In the genomic region with DNA sequence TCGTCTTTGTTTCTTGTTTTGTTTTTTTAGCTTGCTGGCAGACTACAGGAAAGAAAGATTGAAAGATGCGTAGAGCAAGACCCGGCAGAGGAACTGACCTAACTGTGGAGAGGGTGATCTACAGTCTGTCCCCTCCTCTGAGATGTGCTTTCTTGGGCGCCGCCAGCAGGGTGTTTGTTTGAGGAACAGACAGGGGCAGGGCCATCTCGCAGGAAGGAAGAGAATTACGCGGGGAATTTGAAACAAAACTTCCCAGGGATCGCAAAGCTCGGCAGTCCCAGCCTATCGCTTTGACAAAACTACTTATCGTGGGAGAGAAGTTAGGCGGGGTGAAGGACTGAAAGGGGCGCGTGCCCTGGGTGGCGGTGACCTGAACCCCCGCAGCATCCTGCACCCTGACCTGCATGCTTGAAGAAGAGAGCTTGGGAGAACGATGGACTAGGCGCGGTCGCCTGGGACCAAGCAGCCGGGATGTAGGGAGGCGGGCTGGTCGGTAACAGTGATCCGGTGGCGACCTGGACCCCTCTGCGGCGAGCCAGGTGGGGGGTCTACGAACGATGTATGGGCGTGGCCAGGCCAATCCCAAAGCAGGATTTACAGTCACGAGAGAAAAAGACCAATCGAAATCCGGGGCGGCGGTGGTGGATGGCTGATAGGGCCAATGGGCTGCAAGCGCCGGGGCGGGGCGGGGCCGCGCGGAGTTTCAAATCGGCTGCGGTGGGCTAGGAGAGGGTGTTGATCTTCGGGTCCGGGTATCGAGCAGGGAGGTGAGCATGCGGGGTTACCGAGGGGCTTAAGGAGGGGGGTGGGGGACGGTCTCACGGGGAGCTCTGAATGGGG, we compare ENCODE assay signal across 8 mouse cellular contexts. TPM values are rescaled to one million over a fixed set of nuclear protein-coding genes. Genes with fewer than 3 reads are reported as not detected.
DNase-seq lines count a peak whose midpoint lies in the region; ATAC-seq and TF ChIP-seq lines count a peak whose summit lies in the region.

A gene (plus strand): TSS at position 265 of the 840 bp plus-strand sequence.

- TF ChIP-seq RAD21 in CH12.LX (IDR thresholded peaks at IDR 0.05; ENCODE audit: low read depth, low read length): no peak; the same call in 1 of the 2 replicates

- H3K4me2 ChIP-seq in CH12.LX (ENCODE audit: insufficient read depth, low read depth, poor library complexity, severe bottlenecking): peak within 1 kb of the TSS; percentile 76
- peak within 1 kb of the TSS; percentile 79 for H3K4me2 ChIP-seq in forebrain, embryonic 12.5 days
- H3K4me2 ChIP-seq in heart, postnatal 0 days (ENCODE audit: low read depth, low read length): peak within 1 kb of the TSS; percentile 73
- peak within 1 kb of the TSS; percentile 98 for H3K4me2 ChIP-seq in neural tube, embryonic 15.5 days

- TF ChIP-seq POLR2A in CH12.LX (IDR thresholded peaks at IDR 0.05; ENCODE audit: low read depth, low read length): peak; percentile 72
- no peak for TF ChIP-seq POLR2A in lung, adult 2 months (IDR thresholded peaks at IDR 0.05; ENCODE audit: borderline replicate concordance, extremely low read depth, low read depth, low read length)

- in situ Hi-C loops in CH12.LX (cut with MboI; ENCODE audit: low pct_ligation_motif_present, low pct_unique_long_range_greater_than_20kb, low sequenced_read_pairs): loop anchor here (25.0 kb wide), 1 partner anchor 480 kb away; no protein-coding TSS in a partner anchor

- peak within 1 kb of the TSS; percentile 41 for H3K9ac ChIP-seq in CH12.LX (ENCODE audit: insufficient read depth, low read depth)
- H3K9ac ChIP-seq in forebrain, embryonic 12.5 days: peak within 1 kb of the TSS; percentile 69
- H3K9ac ChIP-seq in heart, postnatal 0 days (replicated peaks; ENCODE audit: low read depth, low read length): peak within 1 kb of the TSS; percentile 58; the same call in 1 of the 2 replicates
- peak within 1 kb of the TSS; percentile 59 for H3K9ac ChIP-seq in neural tube, embryonic 15.5 days (replicated peaks)

- H3K4me1 ChIP-seq in CH12.LX (ENCODE audit: control insufficient read depth in 1 of 2, insufficient read depth in 2 of 2): peaks cover 15 to 59% of the 10 kb centered on the region in 2 experiments
- H3K4me1 ChIP-seq in brown adipose tissue, adult 24 weeks (ENCODE audit: control insufficient read depth, insufficient read depth, insufficient read length, low read length): peaks cover 8% of the 10 kb centered on the region; the same call in 1 of the 2 replicates
- H3K4me1 ChIP-seq in forebrain, embryonic 12.5 days: peaks cover 61% of the 10 kb centered on the region
- H3K4me1 ChIP-seq in heart, postnatal 0 days (ENCODE audit: control insufficient read depth, insufficient read depth): peaks cover 23% of the 10 kb centered on the region
- H3K4me1 ChIP-seq in lung, adult 2 months (ENCODE audit: control insufficient read depth, insufficient read depth, low read length): peaks cover 3% of the 10 kb centered on the region; the same call in 1 of the 2 replicates
- H3K4me1 ChIP-seq in neural tube, embryonic 15.5 days: peaks cover 47% of the 10 kb centered on the region

- H3K36me3 ChIP-seq in CH12.LX (replicated peaks in 1 of 2; ENCODE audit: control insufficient read depth in 1 of 2, insufficient read depth in 1 of 2, low read length in 1 of 2): peaks cover 10 to 35% of the 10 kb centered on the region in 2 experiments
- peaks cover 32% of the 10 kb centered on the region for H3K36me3 ChIP-seq in forebrain, embryonic 12.5 days (replicated peaks)
- peaks cover 18% of the 10 kb centered on the region; the same call in 1 of the 2 replicates for H3K36me3 ChIP-seq in heart, postnatal 0 days (replicated peaks; ENCODE audit: control insufficient read depth, insufficient read depth, low read length)
- peaks cover 4% of the 10 kb centered on the region; the same call in 1 of the 2 replicates for H3K36me3 ChIP-seq in neural tube, embryonic 15.5 days

- peak within 1 kb of the TSS; percentile 69 to 92 (median 73) for H3K4me3 ChIP-seq in CH12.LX (replicated peaks in 1 of 3; ENCODE audit: low read depth in 2 of 3, low read length in 2 of 3, poor library complexity in 1 of 3)
- peak within 1 kb of the TSS; percentile 69 for H3K4me3 ChIP-seq in brown adipose tissue, adult 24 weeks (ENCODE audit: insufficient read depth, low read depth, low read length)
- peak within 1 kb of the TSS; percentile 63 for H3K4me3 ChIP-seq in forebrain, embryonic 12.5 days (replicated peaks)
- H3K4me3 ChIP-seq in heart, postnatal 0 days (ENCODE audit: low read depth, low read length): peak within 1 kb of the TSS; percentile 56
- peak within 1 kb of the TSS; percentile 73 for H3K4me3 ChIP-seq in lung, adult 2 months (replicated peaks; ENCODE audit: extremely low read depth, low read depth, low read length)
- H3K4me3 ChIP-seq in neural tube, embryonic 15.5 days (replicated peaks): peak within 1 kb of the TSS; percentile 77

- no peaks in the 10 kb centered on the region for H3K9me3 ChIP-seq in CH12.LX (replicated peaks; ENCODE audit: low read length)
- no peaks in the 10 kb centered on the region for H3K9me3 ChIP-seq in forebrain, embryonic 12.5 days
- no peaks in the 10 kb centered on the region for H3K9me3 ChIP-seq in heart, postnatal 0 days (replicated peaks; ENCODE audit: control insufficient read depth, low read length)
- no peaks in the 10 kb centered on the region for H3K9me3 ChIP-seq in neural tube, embryonic 15.5 days (replicated peaks)

- peak; percentile 94 for DNase-seq in CH12.LX (ENCODE audit: extremely low read depth)
- peak; percentile 78 for DNase-seq in heart, postnatal 0 days (ENCODE audit: low spot score)
- peak; percentile 91 to 94 for DNase-seq in kidney, postnatal 4 days
- DNase-seq in lung, adult 2 months: peak; percentile 67
- DNase-seq in thymus, adult 18-20 months: peak; percentile 82 to 88

- under 1% methylated on average over 52 of the region's 52 CpGs for WGBS in forebrain, embryonic 12.5 days
- WGBS in heart, postnatal 0 days: 1% methylated on average over 52 of the region's 52 CpGs
- WGBS in lung, adult 2 months: 1% methylated on average over 52 of the region's 52 CpGs
- under 1% methylated on average over 52 of the region's 52 CpGs for WGBS in neural tube, embryonic 15.5 days

- H3K27me3 ChIP-seq in CH12.LX (replicated peaks): peaks cover 11% of the 10 kb centered on the region
- H3K27me3 ChIP-seq in forebrain, embryonic 12.5 days: no peaks in the 10 kb centered on the region
- H3K27me3 ChIP-seq in heart, postnatal 0 days (ENCODE audit: control insufficient read depth, insufficient read depth, low read length): 0 out of 2 replicates have a peak, but pooled peaks cover 8% of the 10 kb centered on the region
- H3K27me3 ChIP-seq in neural tube, embryonic 15.5 days (replicated peaks): no peaks in the 10 kb centered on the region

- TF ChIP-seq CTCF in CH12.LX (conservative IDR thresholded peaks at IDR 0.05 in 1 of 2, IDR thresholded peaks at IDR 0.05 in 1 of 2; ENCODE audit: low read depth in 2 of 2, low read length in 2 of 2): peak in 1 of 2 experiments; percentile 51; a peak in 2 of 4 replicates
- peak; percentile 14; the same call in 1 of the 2 replicates for TF ChIP-seq CTCF in heart, postnatal 0 days (IDR thresholded peaks at IDR 0.05; ENCODE audit: low read depth)
- 0 out of 2 replicates have a peak, but pooled peaks have one; percentile 13 for TF ChIP-seq CTCF in lung, adult 2 months (IDR thresholded peaks at IDR 0.05; ENCODE audit: insufficient read depth, low read length)

- ATAC-seq in forebrain, embryonic 12.5 days (ENCODE audit: low FRiP score): peak; percentile 95
- ATAC-seq in heart, postnatal 0 days (ENCODE audit: insufficient read depth, low read depth): peak; percentile 89
- peak; percentile 93 for ATAC-seq in neural tube, embryonic 15.5 days (ENCODE audit: low FRiP score)

- H3K27ac ChIP-seq in CH12.LX (ENCODE audit: insufficient read depth, low read depth): no peak within 1 kb of the TSS
- 0 out of 2 replicates have a peak within 1 kb of the TSS, but pooled peaks have one; percentile 16 for H3K27ac ChIP-seq in brown adipose tissue, adult 24 weeks (replicated peaks; ENCODE audit: low read depth, low read length)
- H3K27ac ChIP-seq in forebrain, embryonic 12.5 days: peak within 1 kb of the TSS; percentile 88
- H3K27ac ChIP-seq in heart, postnatal 0 days (ENCODE audit: low read depth): peak within 1 kb of the TSS; percentile 9; the same call in 1 of the 2 replicates
- 0 out of 2 replicates have a peak within 1 kb of the TSS, but pooled peaks have one; percentile 51 for H3K27ac ChIP-seq in neural tube, embryonic 15.5 days (replicated peaks)

- H3K79me2 ChIP-seq in CH12.LX (replicated peaks; ENCODE audit: control insufficient read depth, extremely low read depth, insufficient read depth, poor library complexity, severe bottlenecking): no peaks in the 10 kb centered on the region

- dilution Hi-C loops in CH12.LX (cut with MboI; ENCODE audit: extremely low pct_ligation_motif_present, extremely low pct_unique_long_range_greater_than_20kb, low sequenced_read_pairs): no loop called here

- no peak; the same call in 1 of the 2 replicates for TF ChIP-seq EP300 in CH12.LX (IDR thresholded peaks at IDR 0.05; ENCODE audit: low read length)
- no peak for TF ChIP-seq EP300 in heart, postnatal 0 days (IDR thresholded peaks at IDR 0.05; ENCODE audit: low read depth)

TF ChIP-seq in CH12.LX, 34 proteins besides CTCF, POLR2A, EP300 and RAD21 (continues in another document):
- peak; percentile 95 for TF ChIP-seq SIN3A (IDR thresholded peaks at IDR 0.05; ENCODE audit: low read length)
- peak; percentile 53; the same call in 1 of the 2 replicates for TF ChIP-seq TBP (conservative IDR thresholded peaks at IDR 0.05; ENCODE audit: low read depth, low read length)
- TF ChIP-seq HCFC1 (IDR thresholded peaks at IDR 0.05; ENCODE audit: low read depth, low read length): peak; percentile 57
- no peak for TF ChIP-seq USF2 (conservative IDR thresholded peaks at IDR 0.05; ENCODE audit: low read depth, low read length)
- TF ChIP-seq NRF1 (IDR thresholded peaks at IDR 0.05; ENCODE audit: low read depth, low read length): 0 out of 2 replicates have a peak, but pooled peaks have one; percentile 6
- TF ChIP-seq ETS1 (conservative IDR thresholded peaks at IDR 0.05; ENCODE audit: low read depth, low read length): no peak
- TF ChIP-seq ZC3H11A (IDR thresholded peaks at IDR 0.05; ENCODE audit: low read depth, low read length): no peak
- TF ChIP-seq PAX5 (IDR thresholded peaks at IDR 0.05; ENCODE audit: low read length): no peak

RNA-seq across cellular contexts. Expression of the gene that starts here (rescaled TPM):
- total RNA-seq in CH12.LX (2012; rRNA removed) (22.4 and 26.4 TPM in 2 replicates), CH12.LX (2014; rRNA removed) (49.5 and 52.7 TPM in 2 replicates)
- polyA plus RNA-seq in CH12.LX (2012; ENCODE audit: insufficient read length, low read depth): 27.9 and 28.9 TPM in 2 replicates
- polyA plus RNA-seq in brown adipose tissue, adult 24 weeks (2012; ENCODE audit: insufficient read depth, insufficient read length, missing spikeins): not detected in 2 replicates
- 187 and 191 TPM in 2 replicates for polyA plus RNA-seq in forebrain, embryonic 12.5 days (2016; fragmentation: Nextera tagmentation; extraction: Ambion mirVana)
- 30.2 and 40.7 TPM in 2 replicates for total RNA-seq in heart, postnatal 0 days (2014; rRNA removed; ENCODE audit: low replicate concordance)
- 24.6 and 25.8 TPM in 2 replicates for polyA plus RNA-seq in heart, postnatal 0 days (2015; fragmentation: Nextera tagmentation; extraction: Ambion mirVana)
- polyA plus RNA-seq in lung, adult 2 months (2012; rRNA removed): 1.2 and 1.8 TPM in 2 replicates
- polyA plus RNA-seq in neural tube, embryonic 15.5 days (2015; fragmentation: Nextera tagmentation; extraction: Ambion mirVana): 19.1 and 33.3 TPM in 2 replicates
